Mouse (Mus musculus) heart, embryonic 14.5 days (tissue): ENCODE data around the gene Stat1. TPM values are rescaled to one million over a fixed set of nuclear protein-coding genes. Genes with fewer than 3 reads are reported as not detected.
A peak's percentile ranks its signal among the peaks of the same experiment; 100 is the strongest.

Experiments
- ATAC-seq: fragments of 200-750 bp; cut with Nextera tagmentation; 2 replicates; pipeline ENCODE4 v1.8.0; 2017; ENCODE audit warnings: low read depth, moderate TSS enrichment; ENCODE audit not compliant: insufficient number of reproducible peaks, insufficient read depth, low FRiP score
- H3K27ac ChIP-seq, 2 experiments: fragments of 200-500 bp in 1 of 2; fragments of 300-500 bp in 1 of 2; sonication (generic) in 1 of 2; replicated peaks in 1 of 2; 2 replicates each; pipeline ENCODE4 v1.5.1; 2012 to 2014; ENCODE audit warnings: low read depth in 2 of 2, low read length in 2 of 2, control low read depth in 1 of 2, mild to moderate bottlenecking in 1 of 2, mixed read lengths in 1 of 2; ENCODE audit not compliant: control insufficient read depth in 1 of 2, insufficient read depth in 1 of 2
- H3K27me3 ChIP-seq: fragments of 300-500 bp; sonication (generic); 2 replicates; pipeline ENCODE4 v1.6.1; 2014; ENCODE audit warnings: mild to moderate bottlenecking, low read length, control low read depth; ENCODE audit not compliant: control insufficient read depth, insufficient read depth
- H3K36me3 ChIP-seq: fragments of 300-500 bp; sonication (generic); 2 replicates; pipeline ENCODE4 v1.6.1; 2014; ENCODE audit warnings: mild to moderate bottlenecking, control low read depth, low read length, mixed read lengths; ENCODE audit not compliant: control insufficient read depth, insufficient read depth
- H3K4me1 ChIP-seq, 2 experiments: fragments of 200-500 bp in 1 of 2; fragments of 300-500 bp in 1 of 2; sonication (generic) in 1 of 2; 2 replicates each; pipeline ENCODE4 v1.6.1; 2012 to 2014; ENCODE audit warnings: low read length in 2 of 2, control low read depth in 1 of 2, mixed read lengths in 1 of 2; ENCODE audit not compliant: control insufficient read depth in 2 of 2, insufficient read depth in 2 of 2
- H3K4me2 ChIP-seq: fragments of 300-500 bp; sonication (generic); 2 replicates; pipeline ENCODE4 v1.6.1; 2014; ENCODE audit warnings: mild to moderate bottlenecking, low read length
- H3K4me3 ChIP-seq, 2 experiments: fragments of 200-500 bp in 1 of 2; fragments of 300-500 bp in 1 of 2; sonication (generic) in 1 of 2; 2 replicates each; pipeline ENCODE4 v1.5.1; 2012 to 2014; ENCODE audit warnings: low read length in 2 of 2, mild to moderate bottlenecking in 2 of 2, control low read depth in 1 of 2, low read depth in 1 of 2, moderate library complexity in 1 of 2; ENCODE audit not compliant: control insufficient read depth in 1 of 2, insufficient read depth in 1 of 2
- H3K9ac ChIP-seq: fragments of 300-500 bp; sonication (generic); 2 replicates; pipeline ENCODE4 v1.6.1; 2014; ENCODE audit warnings: mild to moderate bottlenecking, low read length
- H3K9me3 ChIP-seq: fragments of 300-500 bp; sonication (generic); 2 replicates; pipeline ENCODE4 v1.6.1; 2016; ENCODE audit warnings: low read length, control low read depth; ENCODE audit not compliant: control insufficient read depth
- WGBS: fragments of 180-500 bp; shearing (Covaris S2); extraction: QIAGEN DNeasy Blood & Tissue Kit; methylation state at CpG from one replicate; pipeline ENCODE4 v1.1.7; 2014; 5-methylcytosine and 5-hydroxymethylcytosine counted together
- polyA plus RNA-seq: library from polyadenylated mRNA; unstranded; fragments of >200 nt; fragmentation: Nextera tagmentation; extraction: Ambion mirVana; gene quantifications from 2 replicates; pipeline ENCODE4 v1.2.1, GENCODE M21; 2014

Gene Stat1
- polyA plus RNA-seq, 1 experiment from 2014 or later, result 31.7 TPM

GRCm38 (mm10) chr1:52146214-52146970, 27.2 kb downstream of the Stat1 start:
- 48% methylated on average over 12 of the region's 12 CpGs for WGBS
- Histone ChIP-seq H3K4me1 (peaks cover 31 to 40% of the 10 kb centered on the region in 2 experiments), H3K27ac (no peak overlapping the region), H3K4me3 (no peak overlapping the region), H3K4me2 (no peak overlapping the region), H3K9ac (no peak overlapping the region), H3K27me3 (no peaks in the 10 kb centered on the region), H3K36me3 (peaks cover 19% of the 10 kb centered on the region), H3K9me3 (no peaks in the 10 kb centered on the region)
- ATAC-seq, result no peak

- Histone ChIP-seq H3K4me1 (peaks cover 25 to 31% of the 10 kb centered on the region in 2 experiments), H3K27ac (no peak overlapping the region)
- 85% methylated on average over 2 of the region's 2 CpGs for WGBS
Measured at GRCm38 (mm10) chr1:52147431-52147830, 28.2 kb downstream of the Stat1 start.

GRCm38 (mm10) chr1:52148178-52148577, 28.9 kb downstream of the Stat1 start:
- H3K4me3 ChIP-seq, result no peak overlapping the region
- no peak overlapping the region for H3K4me2 ChIP-seq
- H3K27ac ChIP-seq, result no peak overlapping the region
- H3K36me3 ChIP-seq, result peaks cover 28% of the 10 kb centered on the region
- no peak for ATAC-seq
- no peak overlapping the region for H3K9ac ChIP-seq
- H3K27me3 ChIP-seq, result no peaks in the 10 kb centered on the region
- H3K4me1 ChIP-seq, result peaks cover 21 to 34% of the 10 kb centered on the region in 2 experiments
- 35% methylated on average over 7 of the region's 7 CpGs for WGBS
- H3K9me3 ChIP-seq, result no peaks in the 10 kb centered on the region

More at GRCm38 (mm10) chr1:52147431-52147830, 28.2 kb downstream of the Stat1 start:
- H3K27me3 ChIP-seq, result no peaks in the 10 kb centered on the region
- H3K9me3 ChIP-seq, result no peaks in the 10 kb centered on the region
- no peak overlapping the region for H3K9ac ChIP-seq
- peaks cover 28% of the 10 kb centered on the region for H3K36me3 ChIP-seq
- H3K4me3 ChIP-seq, result no peak overlapping the region
- ATAC-seq, result no peak
- H3K4me2 ChIP-seq, result no peak overlapping the region

- Histone ChIP-seq H3K27ac (0 out of 4 replicates have a peak overlapping the region, but pooled peaks of 1 of the 2 experiments have one; percentile 28), H3K4me2 (no peak overlapping the region), H3K4me3 (no peak overlapping the region), H3K9ac (no peak overlapping the region), H3K4me1 (peaks cover 21 to 34% of the 10 kb centered on the region in 2 experiments), H3K27me3 (no peaks in the 10 kb centered on the region), H3K36me3 (peaks cover 30% of the 10 kb centered on the region), H3K9me3 (no peaks in the 10 kb centered on the region)
- ATAC-seq, result no peak
- 62% methylated on average over 7 of the region's 7 CpGs for WGBS
Measured at GRCm38 (mm10) chr1:52148696-52149095, 29.5 kb downstream of the Stat1 start.

- Histone ChIP-seq H3K9me3 (no peaks in the 10 kb centered on the region), H3K36me3 (peaks cover 31% of the 10 kb centered on the region), H3K4me2 (no peak overlapping the region), H3K4me1 (peaks cover 21 to 34% of the 10 kb centered on the region in 2 experiments), H3K27me3 (no peaks in the 10 kb centered on the region), H3K27ac (peak overlapping the region; percentile 56 to 65), H3K4me3 (no peak overlapping the region), H3K9ac (no peak overlapping the region)
- WGBS, result 32% methylated on average over 9 of the region's 9 CpGs
- 0 out of 2 replicates have a peak, but pooled peaks have one; percentile 8 for ATAC-seq
Measured at GRCm38 (mm10) chr1:52149934-52150346, 30.7 kb downstream of the Stat1 start.

- H3K27me3 ChIP-seq, result no peaks in the 10 kb centered on the region
- peaks cover 35% of the 10 kb centered on the region for H3K36me3 ChIP-seq
- peak overlapping the region; percentile 56 to 65 for H3K27ac ChIP-seq
- H3K4me2 ChIP-seq, result no peak overlapping the region
- no peak overlapping the region for H3K9ac ChIP-seq
- no peak overlapping the region for H3K4me3 ChIP-seq
- peaks cover 21 to 34% of the 10 kb centered on the region in 2 experiments for H3K4me1 ChIP-seq
- H3K9me3 ChIP-seq, result no peaks in the 10 kb centered on the region
- peak; percentile 80 for ATAC-seq
- WGBS, result 25% methylated on average over 11 of the region's 11 CpGs
Measured at GRCm38 (mm10) chr1:52150676-52151075, 31.4 kb downstream of the Stat1 start.

GRCm38 (mm10) chr1:52151166-52151565, 31.9 kb downstream of the Stat1 start:
- H3K27ac ChIP-seq, result peak overlapping the region; percentile 56 to 75; a peak in 3 of 4 replicates
- peaks cover 21 to 34% of the 10 kb centered on the region in 2 experiments for H3K4me1 ChIP-seq
- no peaks in the 10 kb centered on the region for H3K9me3 ChIP-seq
- H3K36me3 ChIP-seq, result peaks cover 39% of the 10 kb centered on the region
- no peak for ATAC-seq
- no peaks in the 10 kb centered on the region for H3K27me3 ChIP-seq
- no peak overlapping the region for H3K9ac ChIP-seq
- no peak overlapping the region for H3K4me2 ChIP-seq
- H3K4me3 ChIP-seq, result no peak overlapping the region
- 94% methylated on average over 5 of the region's 5 CpGs for WGBS
